Mouse (Mus musculus): ENCODE measurements at regions not wholly inside any gene's neighbourhood (a gene's known extent, or its start where the extent isn't known, plus 50 kb on each side); places are given as distances from the start of the nearest gene placed in this dataset.

- no peaks in the 10 kb centered on the region for H3K36me3 ChIP-seq (ENCODE audit: insufficient read depth)
- TF ChIP-seq CTCF (IDR thresholded peaks at IDR 0.05; ENCODE audit: low read depth), result no peak
- peak; percentile 75 for DNase-seq
- H3K9ac ChIP-seq, result no peak overlapping the region
- peaks cover 20% of the 10 kb centered on the region for H3K4me1 ChIP-seq (ENCODE audit: insufficient read depth)
- H3K4me3 ChIP-seq (ENCODE audit: low read depth, low read length), result no peak overlapping the region
- 11% methylated on average over 7 of the region's 7 CpGs for WGBS
- H3K4me2 ChIP-seq, result no peak overlapping the region
- no peaks in the 10 kb centered on the region for H3K9me3 ChIP-seq (ENCODE audit: low read depth, low read length)
- no peaks in the 10 kb centered on the region for H3K27me3 ChIP-seq (ENCODE audit: insufficient read depth, low read length)
- H3K27ac ChIP-seq (ENCODE audit: low read depth), result no peak overlapping the region
- peak; percentile 71; the same call in 1 of the 2 replicates for ATAC-seq (ENCODE audit: insufficient read depth)
Measured at GRCm38 (mm10) chr17:15194894-15195461, 153.6 kb upstream of the Gm3448 start.

- ATAC-seq (ENCODE audit: insufficient read depth) (no peak), DNase-seq (no peak)
- TF ChIP-seq CTCF (IDR thresholded peaks at IDR 0.05; ENCODE audit: low read depth), result no peak
- Histone ChIP-seq H3K36me3 (ENCODE audit: insufficient read depth) (no peaks in the 10 kb centered on the region), H3K4me3 (ENCODE audit: low read depth, low read length) (no peak overlapping the region), H3K4me1 (ENCODE audit: insufficient read depth) (peaks cover 20% of the 10 kb centered on the region), H3K27me3 (ENCODE audit: insufficient read depth, low read length) (no peaks in the 10 kb centered on the region), H3K9ac (no peak overlapping the region), H3K27ac (ENCODE audit: low read depth) (no peak overlapping the region), H3K4me2 (no peak overlapping the region), H3K9me3 (ENCODE audit: low read depth, low read length) (no peaks in the 10 kb centered on the region)
- 61% methylated on average over 6 of the region's 6 CpGs for WGBS
Measured at GRCm38 (mm10) chr17:15193831-15194230, 152.5 kb upstream of the Gm3448 start.

GRCm38 (mm10) chr17:15192840-15193239 is 151.5 kb upstream of the Gm3448 start:
- WGBS, result 21% methylated on average over 7 of the region's 7 CpGs
- H3K27me3 ChIP-seq (ENCODE audit: insufficient read depth, low read length), result no peaks in the 10 kb centered on the region
- no peak overlapping the region for H3K27ac ChIP-seq (ENCODE audit: low read depth)
- H3K4me1 ChIP-seq (ENCODE audit: insufficient read depth), result peaks cover 20% of the 10 kb centered on the region
- no peaks in the 10 kb centered on the region for H3K9me3 ChIP-seq (ENCODE audit: low read depth, low read length)
- DNase-seq (peak; percentile 66), ATAC-seq (ENCODE audit: insufficient read depth) (peak; percentile 59)
- no peak overlapping the region for H3K4me2 ChIP-seq
- H3K9ac ChIP-seq, result no peak overlapping the region
- no peak overlapping the region for H3K4me3 ChIP-seq (ENCODE audit: low read depth, low read length)
- no peak for TF ChIP-seq CTCF (IDR thresholded peaks at IDR 0.05; ENCODE audit: low read depth)
- no peaks in the 10 kb centered on the region for H3K36me3 ChIP-seq (ENCODE audit: insufficient read depth)

GRCm38 (mm10) chr17:15185217-15185616 is 143.9 kb upstream of the Gm3448 start:
- WGBS, result 14% methylated on average over 5 of the region's 5 CpGs
- Histone ChIP-seq H3K27me3 (ENCODE audit: insufficient read depth, low read length) (no peaks in the 10 kb centered on the region), H3K4me2 (no peak overlapping the region), H3K4me3 (ENCODE audit: low read depth, low read length) (no peak overlapping the region), H3K9ac (no peak overlapping the region), H3K36me3 (ENCODE audit: insufficient read depth) (no peaks in the 10 kb centered on the region), H3K27ac (ENCODE audit: low read depth) (no peak overlapping the region), H3K4me1 (ENCODE audit: insufficient read depth) (no peaks in the 10 kb centered on the region), H3K9me3 (ENCODE audit: low read depth, low read length) (no peaks in the 10 kb centered on the region)
- DNase-seq (no peak), ATAC-seq (ENCODE audit: insufficient read depth) (no peak)
- TF ChIP-seq CTCF (IDR thresholded peaks at IDR 0.05; ENCODE audit: low read depth), result no peak

- H3K36me3 ChIP-seq (ENCODE audit: insufficient read depth), result no peaks in the 10 kb centered on the region
- H3K27ac ChIP-seq (ENCODE audit: low read depth), result no peak overlapping the region
- no peak for TF ChIP-seq CTCF (IDR thresholded peaks at IDR 0.05; ENCODE audit: low read depth)
- WGBS, result 43% methylated on average over 6 of the region's 6 CpGs
- no peaks in the 10 kb centered on the region for H3K9me3 ChIP-seq (ENCODE audit: low read depth, low read length)
- no peaks in the 10 kb centered on the region for H3K27me3 ChIP-seq (ENCODE audit: insufficient read depth, low read length)
- H3K9ac ChIP-seq, result no peak overlapping the region
- ATAC-seq (ENCODE audit: insufficient read depth) (no peak), DNase-seq (no peak)
- no peak overlapping the region for H3K4me2 ChIP-seq
- no peak overlapping the region for H3K4me3 ChIP-seq (ENCODE audit: low read depth, low read length)
- no peaks in the 10 kb centered on the region for H3K4me1 ChIP-seq (ENCODE audit: insufficient read depth)
Measured at GRCm38 (mm10) chr17:15183800-15184199, 142.5 kb upstream of the Gm3448 start.

- TF ChIP-seq CTCF (IDR thresholded peaks at IDR 0.05; ENCODE audit: low read depth), result no peak
- Histone ChIP-seq H3K9ac (no peak overlapping the region), H3K36me3 (ENCODE audit: insufficient read depth) (no peaks in the 10 kb centered on the region), H3K4me1 (ENCODE audit: insufficient read depth) (no peaks in the 10 kb centered on the region), H3K9me3 (ENCODE audit: low read depth, low read length) (no peaks in the 10 kb centered on the region), H3K27ac (ENCODE audit: low read depth) (no peak overlapping the region), H3K27me3 (ENCODE audit: insufficient read depth, low read length) (no peaks in the 10 kb centered on the region), H3K4me3 (ENCODE audit: low read depth, low read length) (no peak overlapping the region), H3K4me2 (no peak overlapping the region)
- ATAC-seq (ENCODE audit: insufficient read depth) (no peak), DNase-seq (no peak)
- 26% methylated on average over 4 of the region's 4 CpGs for WGBS
Measured at GRCm38 (mm10) chr17:15182105-15182504, 140.8 kb upstream of the Gm3448 start.

GRCm38 (mm10) chr17:15180223-15180860 is 139.0 kb upstream of the Gm3448 start:
- ATAC-seq (ENCODE audit: insufficient read depth) (no peak), DNase-seq (no peak)
- Histone ChIP-seq H3K9me3 (ENCODE audit: low read depth, low read length) (no peaks in the 10 kb centered on the region), H3K27ac (ENCODE audit: low read depth) (no peak overlapping the region), H3K27me3 (ENCODE audit: insufficient read depth, low read length) (no peaks in the 10 kb centered on the region), H3K4me1 (ENCODE audit: insufficient read depth) (no peaks in the 10 kb centered on the region), H3K4me2 (no peak overlapping the region), H3K4me3 (ENCODE audit: low read depth, low read length) (no peak overlapping the region), H3K9ac (no peak overlapping the region), H3K36me3 (ENCODE audit: insufficient read depth) (no peaks in the 10 kb centered on the region)
- TF ChIP-seq CTCF (IDR thresholded peaks at IDR 0.05; ENCODE audit: low read depth), result no peak
- 14% methylated on average over 10 of the region's 10 CpGs for WGBS
